Mouse (Mus musculus): ENCODE measurements around the gene Klk1b24. TPM values are rescaled to one million over a fixed set of nuclear protein-coding genes. Genes with fewer than 3 reads are reported as not detected.
"Not testable (repeated sequence)": the region's sequence is repeated elsewhere in the genome, so short reads cannot be mapped to it uniquely, and the experiment has no call there.

The Klk1b24 gene
- not detected for total RNA-seq (2021)
- long read RNA-seq, experiment 1 = 0 reads
- long read RNA-seq, experiment 2 = 0 reads

GRCm38 (mm10) chr7:44187936-44188335 is at the start of gene Klk1b24:
Klk1b24 (plus strand) TSS chr7:44188236.
- DNase-seq (ENCODE audit: low spot score in 2 of 2) = not testable (repeated sequence)

- DNase-seq (ENCODE audit: low spot score in 2 of 2) = no peak
Observed at GRCm38 (mm10) chr7:44179299-44180045, 8.6 kb upstream of the Klk1b24 start.

DNA sequence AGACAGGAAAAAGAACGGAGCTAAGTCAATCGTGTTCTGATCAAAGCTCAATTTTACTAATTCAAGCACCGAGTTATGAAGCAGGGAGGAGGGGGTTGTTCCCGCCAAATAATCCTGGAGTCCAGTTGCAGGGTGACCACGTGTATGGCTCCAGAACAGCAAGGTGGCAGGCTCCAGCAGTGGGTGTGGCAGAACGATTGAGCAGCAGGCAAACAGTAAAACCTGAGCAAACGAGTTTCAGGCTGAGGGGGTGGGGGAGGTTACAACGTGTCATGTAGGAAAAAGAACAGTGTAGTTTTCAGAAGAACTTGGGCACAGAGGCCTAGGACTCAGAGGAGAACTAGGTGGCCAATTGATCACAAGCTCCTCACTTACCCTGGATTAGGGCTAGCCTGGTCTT is 1.5 kb upstream of the Klk1b24 start:
- not testable (repeated sequence) for DNase-seq (ENCODE audit: low spot score in 2 of 2)

- DNase-seq (ENCODE audit: low spot score in 2 of 2) = not testable (repeated sequence)
Observed at GRCm38 (mm10) chr7:44193466-44193865, 5.4 kb downstream of the Klk1b24 start.

- DNase-seq (ENCODE audit: low spot score in 2 of 2) = no peak
Observed at GRCm38 (mm10) chr7:44197891-44198290, 9.9 kb downstream of the Klk1b24 start, which contains the start of gene Klk1b3. Klk1b3 (plus strand) TSS chr7:44198191.

DNA sequence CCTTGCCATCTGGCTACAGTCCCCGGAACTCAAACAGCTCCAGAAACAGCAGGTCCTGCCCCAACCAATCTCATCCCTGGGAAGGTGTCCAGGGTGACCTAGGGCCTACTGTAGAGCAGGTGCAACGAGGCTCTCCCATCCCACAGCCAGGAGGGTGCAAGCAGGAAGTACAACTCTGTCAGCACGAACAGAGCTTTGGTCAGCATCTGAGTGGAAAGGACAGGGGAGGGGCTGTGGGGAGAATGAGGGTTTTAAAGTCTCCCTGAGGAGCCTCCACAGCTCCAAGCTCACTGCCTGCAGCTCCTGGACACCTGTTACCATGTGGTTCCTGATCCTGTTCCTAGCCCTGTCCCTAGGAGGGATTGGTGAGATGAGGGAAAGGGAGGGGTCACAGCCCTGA is 19.1 kb downstream of the Klk1b24 start, which contains the start of gene Klk1b4:
Gene Klk1b4 (plus strand): TSS at position 301 of the 400 bp plus-strand sequence.
- not testable (repeated sequence) for DNase-seq (ENCODE audit: low spot score in 2 of 2)

- DNase-seq (ENCODE audit: low spot score in 2 of 2) = no peak
Observed at GRCm38 (mm10) chr7:44208307-44208706, 20.3 kb downstream of the Klk1b24 start.

GRCm38 (mm10) chr7:44215645-44216044 is 27.6 kb downstream of the Klk1b24 start, which contains the start of gene Klk1b5:
Klk1b5 (plus strand) TSS chr7:44215945.
- no peak for DNase-seq (ENCODE audit: low spot score in 2 of 2)

- DNase-seq (ENCODE audit: low spot score in 2 of 2) = not testable (repeated sequence)
Observed at GRCm38 (mm10) chr7:44221601-44222000, 33.6 kb downstream of the Klk1b24 start.

DNA sequence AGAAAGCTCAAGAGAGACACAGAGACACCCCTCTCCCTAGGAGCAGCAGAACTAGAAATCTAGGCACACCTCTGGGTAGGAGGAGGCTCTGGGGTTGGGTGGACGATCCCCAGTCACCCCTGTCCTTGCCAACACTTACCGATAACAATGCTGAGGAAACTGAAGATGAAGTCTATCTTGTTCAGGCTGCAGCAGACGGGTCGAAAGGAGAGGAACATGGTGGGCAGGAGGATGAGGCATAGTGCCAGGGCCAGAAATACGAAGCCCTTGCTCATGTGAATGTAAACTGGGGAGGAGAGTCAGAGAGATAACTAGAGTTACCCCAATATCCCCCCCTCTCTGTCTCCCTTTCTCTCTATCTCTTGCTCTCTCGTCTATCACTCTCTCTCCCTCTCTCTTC is 34.3 kb downstream of the Klk1b24 start:
- not testable (repeated sequence) for DNase-seq (ENCODE audit: low spot score in 2 of 2)

GRCm38 (mm10) chr7:44225076-44225475 is 37.0 kb downstream of the Klk1b24 start, which contains the start of gene Klk1:
Klk1 (plus strand) TSS chr7:44225360.
- no peak for DNase-seq (ENCODE audit: low spot score in 2 of 2)

GRCm38 (mm10) chr7:44235909-44236308 is 47.9 kb downstream of the Klk1b24 start, which contains the start of gene Gm36864:
Gm36864 (plus strand) TSS chr7:44236177.
- DNase-seq (ENCODE audit: low spot score in 2 of 2) = no peak

DNA sequence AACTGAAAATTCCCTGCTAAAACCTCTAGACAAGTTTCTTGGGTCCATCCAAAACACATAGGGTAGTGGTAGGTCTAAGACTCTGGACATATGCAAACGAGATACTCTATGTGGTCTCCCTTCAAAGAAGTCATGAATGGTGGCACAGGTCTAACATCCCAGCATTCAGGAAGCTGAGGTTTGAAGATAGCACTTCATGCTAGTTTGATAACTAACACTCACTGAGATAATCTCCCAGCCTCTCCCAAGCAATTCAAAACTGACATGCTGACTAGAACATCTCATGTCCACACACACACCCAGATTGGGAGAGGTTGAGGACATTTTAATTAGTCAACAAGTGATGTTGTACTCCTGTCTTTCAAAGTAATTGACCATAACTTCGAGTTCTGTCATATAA is 51.9 kb downstream of the Klk1b24 start:
- no peak for DNase-seq (ENCODE audit: low spot score in 2 of 2)

DNA sequence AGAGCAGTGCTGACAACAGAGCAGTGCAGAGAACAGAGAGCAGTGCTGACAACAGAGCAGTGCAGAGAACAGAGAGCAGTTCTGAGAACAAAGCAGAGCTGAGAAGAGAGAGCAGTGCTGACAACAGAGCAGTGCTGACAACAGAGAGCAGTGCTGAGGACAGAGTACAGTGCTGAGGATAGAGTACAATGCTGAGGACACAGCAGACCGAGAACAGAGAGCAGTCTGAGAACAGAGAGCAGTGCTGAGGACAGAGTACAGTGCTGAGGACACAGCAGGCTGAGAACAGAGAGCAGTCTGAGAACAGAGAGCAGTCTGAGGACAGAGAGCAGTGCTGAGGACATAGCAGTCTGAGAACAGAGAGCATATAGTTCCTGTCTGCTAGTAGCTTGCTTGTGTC is 52.7 kb downstream of the Klk1b24 start:
- DNase-seq (ENCODE audit: low spot score in 2 of 2) = no peak

- DNase-seq (ENCODE audit: low spot score in 2 of 2) = no peak
Observed at GRCm38 (mm10) chr7:44241163-44241562, 53.1 kb downstream of the Klk1b24 start.

Other genes with a start within 250 kb of the Klk1b24 start
- gene Klk1b8, start 237.6 kb upstream of the Klk1b24 start, total RNA-seq (2021) = not detected
- not detected for gene Klk1b1, start 221.5 kb upstream of the Klk1b24 start, total RNA-seq (2021)
- gene Klk1b9, start 212.2 kb upstream of the Klk1b24 start, total RNA-seq (2021) = not detected
- gene Klk1b11, start 192.4 kb upstream of the Klk1b24 start, total RNA-seq (2021) = not detected
- not detected for gene Klk1b26, start 176.1 kb upstream of the Klk1b24 start, total RNA-seq (2021)
- not detected for gene Klk1b27, start 135.9 kb upstream of the Klk1b24 start, total RNA-seq (2021)
- gene Klk1b21, start 85.9 kb upstream of the Klk1b24 start, total RNA-seq (2021) = not detected
- gene Klk1b22, start 75.6 kb upstream of the Klk1b24 start, total RNA-seq (2021) = not detected
- not detected for gene Klk1b16, start 51.5 kb upstream of the Klk1b24 start, total RNA-seq (2021)
- not detected for gene Klk1b3, start 10.0 kb downstream of the Klk1b24 start, total RNA-seq (2021)
- not detected for gene Klk1b4, start 19.2 kb downstream of the Klk1b24 start, total RNA-seq (2021)
- gene Klk1b5, start 27.7 kb downstream of the Klk1b24 start, total RNA-seq (2021) = not detected
- not detected for gene Klk1, start 37.1 kb downstream of the Klk1b24 start, total RNA-seq (2021)
- not detected for gene Gm36864, start 47.9 kb downstream of the Klk1b24 start, total RNA-seq (2021)
- 1 to 10 TPM; 1.1 to 1.2 TPM for gene 1700028J19Rik, start 58.5 kb downstream of the Klk1b24 start, total RNA-seq (2021)
- 10 to 100 TPM; 68.6 to 71.1 TPM for gene 2410002F23Rik, start 58.5 kb downstream of the Klk1b24 start, total RNA-seq (2021)
- gene Acp4, start 69.1 kb downstream of the Klk1b24 start, total RNA-seq (2021) = not detected
- gene Gm15517, start 73.2 kb downstream of the Klk1b24 start, total RNA-seq (2021) = not detected
- gene Clec11a, start 118.7 kb downstream of the Klk1b24 start, total RNA-seq (2021) = 1 to 10 TPM; 3.4 to 3.7 TPM
- gene Shank1, start 122.0 kb downstream of the Klk1b24 start, total RNA-seq (2021) = 100 to 1,000 TPM; 519 to 589 TPM
- 10 to 100 TPM; 56.6 to 66.2 TPM for gene Syt3, start 195.9 kb downstream of the Klk1b24 start, total RNA-seq (2021)
- gene 1700008O03Rik, start 197.6 kb downstream of the Klk1b24 start, total RNA-seq (2021) = 1 to 10 TPM in 1 of 2 experiments, under 1 TPM in 1; 0.98 to 2.7 TPM
- 100 to 1,000 TPM; 284 to 289 TPM for gene Lrrc4b, start 240.8 kb downstream of the Klk1b24 start, total RNA-seq (2021)

Data from left cerebral cortex, adult 18-20 months (tissue).